Mouse (Mus musculus): ENCODE data around the gene Gramd4.
"Not testable (repeated sequence)": the region's sequence is repeated elsewhere in the genome, so short reads cannot be mapped to it uniquely, and the experiment has no call there.

DNA sequence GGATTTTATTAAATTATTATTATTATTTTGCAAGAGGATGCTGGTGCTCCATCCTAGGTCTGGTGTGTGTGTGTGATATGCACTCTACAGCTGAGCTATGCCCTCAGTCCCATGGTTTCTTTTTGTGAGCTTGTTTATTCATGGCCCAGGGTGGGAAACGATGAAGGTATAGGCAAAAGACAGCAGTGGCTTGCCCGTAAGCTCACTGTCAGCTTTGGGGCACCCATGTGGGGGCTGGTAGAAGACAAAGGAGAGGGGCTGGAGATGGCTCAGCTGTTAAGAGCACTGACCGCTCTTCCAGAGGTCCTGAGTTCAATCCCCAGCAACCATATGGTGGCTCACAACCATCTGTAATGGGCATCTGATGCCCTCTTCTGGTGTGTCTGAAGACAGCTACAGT, 123.8 kb downstream of the Gramd4 start:
- TF ChIP-seq CTCF (IDR thresholded peaks at IDR 0.05; ENCODE audit: borderline replicate concordance, insufficient read depth, low read depth, low read length); POLR2A (IDR thresholded peaks at IDR 0.05; ENCODE audit: borderline replicate concordance, insufficient read depth, low read length): not testable (repeated sequence)

Data from cerebellum, adult 2 months (tissue).